Mouse (Mus musculus) central nervous system, embryonic 14 days (tissue): Measurements from ENCODE around the gene Serpina6. TPM values are rescaled to one million over a fixed set of nuclear protein-coding genes. Genes with fewer than 3 reads are reported as not detected.

Source experiments
- polyA plus RNA-seq: library from polyadenylated mRNA; depleted of rRNA; stranded (reverse); fragments of >200 nt; gene quantifications from 2 replicates; pipeline ENCODE4 v1.2.3, GENCODE M21; 2012; rRNA removed

The Serpina6 gene
- polyA plus RNA-seq, result 0.11 TPM in 1 of 2 replicates, not detected in the other

GRCm38 (mm10) chr12:103656848-103657626 is at the start of gene Serpina6:
TSS of gene Serpina6 (minus strand) at chr12:103657212.

GRCm38 (mm10) chr12:103695429-103695828 is 38.4 kb upstream of the Serpina6 start, which contains the start of gene Serpina1f:
TSS of gene Serpina1f (minus strand) at chr12:103695529.

GRCm38 (mm10) chr12:103676039-103676438 is 19.0 kb upstream of the Serpina6 start, which contains the start of gene Serpina16:
TSS of gene Serpina16 (minus strand) at chr12:103676139.

GRCm38 (mm10) chr12:103631203-103631612 is 25.8 kb downstream of the Serpina6 start, which contains the start of gene Serpina10:
TSS of gene Serpina10 (minus strand) at chr12:103631444.

Other genes with a start within 250 kb of the Serpina6 start
- 1.4 and 1.7 TPM in 2 replicates for gene 9330161L09Rik, start 249.4 kb downstream of the Serpina6 start, polyA plus RNA-seq
- 75.6 and 77.3 TPM in 2 replicates for gene Ddx24, start 231.4 kb downstream of the Serpina6 start, polyA plus RNA-seq
- gene Ifi27, start 223.0 kb downstream of the Serpina6 start, polyA plus RNA-seq, result 17.8 and 30.6 TPM in 2 replicates
- gene Ifi27l2a, start 213.5 kb downstream of the Serpina6 start, polyA plus RNA-seq, result 11.9 and 19.5 TPM in 2 replicates
- gene Ifi27l2b, start 200.0 kb downstream of the Serpina6 start, polyA plus RNA-seq, result not detected in 2 replicates
- gene Ppp4r4, start 124.9 kb downstream of the Serpina6 start, polyA plus RNA-seq, result 3.6 and 4.4 TPM in 2 replicates
- not detected in 2 replicates for gene Serpina10, start 25.8 kb downstream of the Serpina6 start, polyA plus RNA-seq
- not detected in 2 replicates for gene Serpina16, start 18.9 kb upstream of the Serpina6 start, polyA plus RNA-seq
- gene Serpina1f, start 38.3 kb upstream of the Serpina6 start, polyA plus RNA-seq, result not detected in 2 replicates
- not detected in 2 replicates for gene Serpina1d, start 116.4 kb upstream of the Serpina6 start, polyA plus RNA-seq
- gene Serpina1b, start 173.2 kb upstream of the Serpina6 start, polyA plus RNA-seq, result 0.06 and 0.16 TPM in 2 replicates
- gene Serpina1a, start 206.3 kb upstream of the Serpina6 start, polyA plus RNA-seq, result not detected in 2 replicates
- 0.08 TPM in 1 of 2 replicates, not detected in the other for gene Serpina1c, start 247.7 kb upstream of the Serpina6 start, polyA plus RNA-seq